Mouse (Mus musculus) liver, embryonic 12.5 days (tissue): ENCODE measurements around the gene Fstl1. TPM values are rescaled to one million over a fixed set of nuclear protein-coding genes. Genes with fewer than 3 reads are reported as not detected.
A peak's percentile ranks its signal among the peaks of the same experiment; 100 is the strongest.

Source experiments
- ATAC-seq: fragments of 200-750 bp; cut with Nextera tagmentation; 2 replicates; pipeline ENCODE4 v1.8.0; 2017; ENCODE audit warnings: moderate number of reproducible peaks, mild to moderate bottlenecking, moderate library complexity
- H3K27ac ChIP-seq: fragments of 300-500 bp; sonication (generic); 2 replicates; pipeline ENCODE4 v1.5.1; 2016; ENCODE audit warnings: mild to moderate bottlenecking
- H3K27me3 ChIP-seq: fragments of 300-500 bp; sonication (generic); replicated peaks from 2 replicates; pipeline ENCODE4 v1.6.1; 2016; ENCODE audit warnings: mild to moderate bottlenecking, moderate library complexity
- H3K36me3 ChIP-seq: fragments of 300-500 bp; sonication (generic); 2 replicates; pipeline ENCODE4 v1.6.1; 2016; ENCODE audit warnings: mild to moderate bottlenecking, moderate library complexity
- H3K4me1 ChIP-seq: fragments of 300-500 bp; sonication (generic); 2 replicates; pipeline ENCODE4 v1.6.1; 2016
- H3K4me2 ChIP-seq: fragments of 300-500 bp; sonication (generic); 2 replicates; pipeline ENCODE4 v1.6.1; 2016; ENCODE audit warnings: mild to moderate bottlenecking, moderate library complexity
- H3K4me3 ChIP-seq: fragments of 300-500 bp; sonication (generic); 2 replicates; pipeline ENCODE4 v1.5.1; 2016; ENCODE audit warnings: mild to moderate bottlenecking, moderate library complexity
- H3K9ac ChIP-seq: fragments of 300-500 bp; sonication (generic); 2 replicates; pipeline ENCODE4 v1.6.1; 2016; ENCODE audit warnings: mild to moderate bottlenecking, moderate library complexity
- H3K9me3 ChIP-seq: fragments of 300-500 bp; sonication (generic); replicated peaks from 2 replicates; pipeline ENCODE4 v1.6.1; 2016; ENCODE audit warnings: mild to moderate bottlenecking, moderate library complexity
- WGBS: fragments of 180-500 bp; shearing (Covaris S2); methylation state at CpG from one replicate; pipeline ENCODE4 v1.1.7; 2016; ENCODE audit not compliant: insufficient replicate concordance; 5-methylcytosine and 5-hydroxymethylcytosine counted together
- polyA plus RNA-seq: library from polyadenylated mRNA; unstranded; fragments of >200 nt; fragmentation: Nextera tagmentation; extraction: Ambion mirVana; gene quantifications from 2 replicates; pipeline ENCODE4 v1.2.1, GENCODE M21; 2016

Fstl1 gene
- polyA plus RNA-seq, 1 experiment from 2014 or later: 44.7 TPM

- Histone ChIP-seq H3K4me1 (peaks cover 18% of the 10 kb centered on the region), H3K4me3 (no peak overlapping the region), H3K27ac (no peak overlapping the region), H3K36me3 (no peaks in the 10 kb centered on the region), H3K9ac (no peak overlapping the region), H3K4me2 (no peak overlapping the region), H3K9me3 (no peaks in the 10 kb centered on the region), H3K27me3 (no peaks in the 10 kb centered on the region)
- WGBS: 77% methylated on average over 2 of the region's 2 CpGs
- ATAC-seq: no peak
Measured at GRCm38 (mm10) chr16:37757223-37757622, 19.4 kb upstream of the Fstl1 start.

GRCm38 (mm10) chr16:37763797-37764196, 12.9 kb upstream of the Fstl1 start:
- no peak overlapping the region for H3K4me3 ChIP-seq
- WGBS: 36% methylated on average over 5 of the region's 5 CpGs
- no peak overlapping the region for H3K27ac ChIP-seq
- no peak for ATAC-seq
- H3K9ac ChIP-seq: no peak overlapping the region
- H3K4me1 ChIP-seq: no peaks in the 10 kb centered on the region
- no peaks in the 10 kb centered on the region for H3K9me3 ChIP-seq
- no peaks in the 10 kb centered on the region for H3K27me3 ChIP-seq
- H3K4me2 ChIP-seq: no peak overlapping the region
- H3K36me3 ChIP-seq: no peaks in the 10 kb centered on the region

GRCm38 (mm10) chr16:37776166-37776859, 360 bp upstream of the Fstl1 start:
- Histone ChIP-seq H3K4me3 (peak overlapping the region; percentile 59), H3K4me2 (peak overlapping the region; percentile 74), H3K9ac (peak overlapping the region; percentile 44; the same call in 1 of the 2 replicates), H3K9me3 (no peaks in the 10 kb centered on the region), H3K27ac (no peak overlapping the region), H3K4me1 (peaks cover 16% of the 10 kb centered on the region; the same call in 1 of the 2 replicates), H3K27me3 (peaks cover 32% of the 10 kb centered on the region), H3K36me3 (no peaks in the 10 kb centered on the region)
- no peak for ATAC-seq
- WGBS: 21% methylated on average over 14 of the region's 14 CpGs

- peaks cover 32% of the 10 kb centered on the region for H3K27me3 ChIP-seq
- WGBS: 27% methylated on average over 4 of the region's 4 CpGs
- H3K9ac ChIP-seq: peak overlapping the region; percentile 10; the same call in 1 of the 2 replicates
- H3K4me3 ChIP-seq: peak overlapping the region; percentile 59
- peaks cover 16% of the 10 kb centered on the region; the same call in 1 of the 2 replicates for H3K4me1 ChIP-seq
- H3K9me3 ChIP-seq: no peaks in the 10 kb centered on the region
- no peak overlapping the region for H3K27ac ChIP-seq
- ATAC-seq: no peak
- H3K4me2 ChIP-seq: peak overlapping the region; percentile 74
- no peaks in the 10 kb centered on the region for H3K36me3 ChIP-seq
Measured at GRCm38 (mm10) chr16:37777796-37778475, 1.3 kb downstream of the Fstl1 start.

GRCm38 (mm10) chr16:37778529-37778928, 1.9 kb downstream of the Fstl1 start:
- Histone ChIP-seq H3K9me3 (no peaks in the 10 kb centered on the region), H3K27me3 (peaks cover 32% of the 10 kb centered on the region), H3K27ac (no peak overlapping the region), H3K4me2 (peak overlapping the region; percentile 3; the same call in 1 of the 2 replicates), H3K4me3 (no peak overlapping the region), H3K9ac (no peak overlapping the region; the same call in 1 of the 2 replicates), H3K4me1 (peaks cover 16% of the 10 kb centered on the region; the same call in 1 of the 2 replicates), H3K36me3 (no peaks in the 10 kb centered on the region)
- ATAC-seq: no peak
- 57% methylated on average over 5 of the region's 5 CpGs for WGBS

GRCm38 (mm10) chr16:37779651-37780280, 3.1 kb downstream of the Fstl1 start:
- ATAC-seq: no peak
- H3K27ac ChIP-seq: no peak overlapping the region
- no peaks in the 10 kb centered on the region for H3K36me3 ChIP-seq
- WGBS: 48% methylated on average over 7 of the region's 7 CpGs
- no peaks in the 10 kb centered on the region for H3K9me3 ChIP-seq
- peaks cover 29% of the 10 kb centered on the region for H3K27me3 ChIP-seq
- no peak overlapping the region for H3K4me3 ChIP-seq
- H3K4me1 ChIP-seq: peaks cover 16% of the 10 kb centered on the region; the same call in 1 of the 2 replicates
- no peak overlapping the region for H3K4me2 ChIP-seq
- H3K9ac ChIP-seq: no peak overlapping the region

- WGBS: 17% methylated on average over 1 of the region's 1 CpGs
- H3K36me3 ChIP-seq: no peaks in the 10 kb centered on the region
Measured at GRCm38 (mm10) chr16:37780386-37780785, 3.7 kb downstream of the Fstl1 start.

GRCm38 (mm10) chr16:37780911-37781310, 4.2 kb downstream of the Fstl1 start:
- no peak for ATAC-seq

More at GRCm38 (mm10) chr16:37780386-37780785, 3.7 kb downstream of the Fstl1 start:
- H3K4me1 ChIP-seq: peaks cover 16% of the 10 kb centered on the region; the same call in 1 of the 2 replicates
- ATAC-seq: no peak
- no peak overlapping the region for H3K9ac ChIP-seq
- no peaks in the 10 kb centered on the region for H3K9me3 ChIP-seq
- no peak overlapping the region for H3K27ac ChIP-seq
- H3K4me2 ChIP-seq: no peak overlapping the region
- H3K4me3 ChIP-seq: no peak overlapping the region
- peaks cover 23% of the 10 kb centered on the region for H3K27me3 ChIP-seq

GRCm38 (mm10) chr16:37784526-37784925, 7.9 kb downstream of the Fstl1 start:
- no peaks in the 10 kb centered on the region for H3K36me3 ChIP-seq
- 72% methylated on average over 3 of the region's 3 CpGs for WGBS
- H3K9ac ChIP-seq: no peak overlapping the region
- no peak overlapping the region for H3K4me2 ChIP-seq
- H3K27me3 ChIP-seq: no peaks in the 10 kb centered on the region
- no peak for ATAC-seq
- H3K4me3 ChIP-seq: no peak overlapping the region
- H3K27ac ChIP-seq: no peak overlapping the region
- H3K4me1 ChIP-seq: peaks cover 20% of the 10 kb centered on the region
- H3K9me3 ChIP-seq: no peaks in the 10 kb centered on the region

More at GRCm38 (mm10) chr16:37780911-37781310, 4.2 kb downstream of the Fstl1 start:
- Histone ChIP-seq H3K27me3 (peaks cover 19% of the 10 kb centered on the region), H3K4me3 (no peak overlapping the region), H3K9me3 (no peaks in the 10 kb centered on the region), H3K9ac (no peak overlapping the region), H3K4me1 (peaks cover 16% of the 10 kb centered on the region; the same call in 1 of the 2 replicates), H3K4me2 (no peak overlapping the region), H3K27ac (no peak overlapping the region), H3K36me3 (no peaks in the 10 kb centered on the region)
- 74% methylated on average over 3 of the region's 3 CpGs for WGBS

GRCm38 (mm10) chr16:37787558-37788194, 11.0 kb downstream of the Fstl1 start:
- peaks cover 27% of the 10 kb centered on the region for H3K4me1 ChIP-seq
- H3K36me3 ChIP-seq: no peaks in the 10 kb centered on the region
- peak overlapping the region; percentile 46; the same call in 1 of the 2 replicates for H3K27ac ChIP-seq
- H3K9ac ChIP-seq: no peak overlapping the region
- H3K4me2 ChIP-seq: no peak overlapping the region
- no peak overlapping the region for H3K4me3 ChIP-seq
- no peaks in the 10 kb centered on the region for H3K27me3 ChIP-seq
- H3K9me3 ChIP-seq: no peaks in the 10 kb centered on the region
- ATAC-seq: no peak
- 50% methylated on average over 9 of the region's 9 CpGs for WGBS

GRCm38 (mm10) chr16:37788367-37789014, 11.8 kb downstream of the Fstl1 start:
- H3K9me3 ChIP-seq: no peaks in the 10 kb centered on the region
- peak overlapping the region; percentile 56; the same call in 1 of the 2 replicates for H3K27ac ChIP-seq
- H3K4me2 ChIP-seq: 0 out of 2 replicates have a peak overlapping the region, but pooled peaks have one; percentile 0
- peak; percentile 58 for ATAC-seq
- no peaks in the 10 kb centered on the region for H3K27me3 ChIP-seq
- no peak overlapping the region for H3K9ac ChIP-seq
- 57% methylated on average over 12 of the region's 12 CpGs for WGBS
- H3K4me1 ChIP-seq: peaks cover 27% of the 10 kb centered on the region
- H3K36me3 ChIP-seq: 0 out of 2 replicates have a peak, but pooled peaks cover 2% of the 10 kb centered on the region
- no peak overlapping the region for H3K4me3 ChIP-seq
